Mouse (Mus musculus) heart, embryonic 15.5 days (tissue): ENCODE data around the gene H13. TPM values are rescaled to one million over a fixed set of nuclear protein-coding genes. Genes with fewer than 3 reads are reported as not detected.

Source experiments
- ATAC-seq: fragments of 200-750 bp; cut with Nextera tagmentation; replicated peaks from 2 replicates; pipeline ENCODE4 v1.8.0; 2017; ENCODE audit warnings: low read depth, moderate TSS enrichment; ENCODE audit not compliant: insufficient number of reproducible peaks, insufficient read depth, low FRiP score
- H3K27ac ChIP-seq: fragments of 300-500 bp; sonication (generic); 2 replicates; pipeline ENCODE4 v1.5.1; 2015; ENCODE audit warnings: mild to moderate bottlenecking, inconsistent platforms
- H3K27me3 ChIP-seq: fragments of 300-500 bp; sonication (generic); 2 replicates; pipeline ENCODE4 v1.6.1; 2015; ENCODE audit warnings: inconsistent platforms
- H3K36me3 ChIP-seq: fragments of 300-500 bp; sonication (generic); 2 replicates; pipeline ENCODE4 v1.6.1; 2015; ENCODE audit warnings: mild to moderate bottlenecking, inconsistent platforms
- H3K4me1 ChIP-seq: fragments of 300-500 bp; sonication (generic); replicated peaks from 2 replicates; pipeline ENCODE4 v1.6.1; 2015; ENCODE audit warnings: inconsistent platforms
- H3K4me2 ChIP-seq: fragments of 300-500 bp; sonication (generic); 2 replicates; pipeline ENCODE4 v1.6.1; 2015; ENCODE audit warnings: inconsistent platforms, mild to moderate bottlenecking, moderate library complexity
- H3K4me3 ChIP-seq: fragments of 300-500 bp; sonication (generic); 2 replicates; pipeline ENCODE4 v1.5.1; 2015; ENCODE audit warnings: mild to moderate bottlenecking, inconsistent platforms
- H3K9ac ChIP-seq: fragments of 300-500 bp; sonication (generic); 2 replicates; pipeline ENCODE4 v1.6.1; 2015; ENCODE audit warnings: mild to moderate bottlenecking, inconsistent platforms
- H3K9me3 ChIP-seq: fragments of 300-500 bp; sonication (generic); replicated peaks from 2 replicates; pipeline ENCODE4 v1.6.1; 2016; ENCODE audit warnings: inconsistent platforms
- WGBS: fragments of 180-500 bp; shearing (Covaris S2); methylation state at CpG from one replicate; pipeline ENCODE4 v1.1.7; 2015; ENCODE audit warnings: mixed read lengths; 5-methylcytosine and 5-hydroxymethylcytosine counted together
- polyA plus RNA-seq: library from polyadenylated mRNA; unstranded; fragments of >200 nt; fragmentation: Nextera tagmentation; extraction: Ambion mirVana; gene quantifications from 2 replicates; pipeline ENCODE4 v1.2.1, GENCODE M21; 2015

The H13 gene
- polyA plus RNA-seq, 1 experiment from 2014 or later = 70.6 TPM

- Histone ChIP-seq H3K27me3 (no peaks in the 10 kb centered on the region), H3K9ac (no peak overlapping the region), H3K4me1 (peaks cover 11% of the 10 kb centered on the region; the same call in 1 of the 2 replicates), H3K36me3 (peaks cover 86% of the 10 kb centered on the region), H3K27ac (peak overlapping the region; percentile 63), H3K9me3 (no peaks in the 10 kb centered on the region), H3K4me3 (peak overlapping the region; percentile 52), H3K4me2 (peak overlapping the region; percentile 48)
- no peak for ATAC-seq
- 50% methylated on average over 12 of the region's 12 CpGs for WGBS
These were observed 17.1 kb downstream of the H13 start for GRCm38 (mm10) chr2:152686399-152686798.

- Histone ChIP-seq H3K27ac (peak within 1 kb of the TSS; percentile 63), H3K36me3 (peaks cover 82% of the 10 kb centered on the region), H3K4me2 (peak within 1 kb of the TSS; percentile 62), H3K27me3 (no peaks in the 10 kb centered on the region), H3K4me3 (peak within 1 kb of the TSS; percentile 52), H3K9me3 (no peaks in the 10 kb centered on the region), H3K9ac (peak within 1 kb of the TSS; percentile 34), H3K4me1 (peaks cover 13% of the 10 kb centered on the region; the same call in 1 of the 2 replicates)
- 43% methylated on average over 45 of the region's 45 CpGs for WGBS
- ATAC-seq = peak; percentile 90
These were observed 17.6 kb downstream of the H13 start, which contains the start of gene Mcts2 for GRCm38 (mm10) chr2:152686806-152687267. Gene Mcts2 (plus strand): TSS chr2:152687035.

- H3K9me3 ChIP-seq = no peaks in the 10 kb centered on the region
- no peak overlapping the region for H3K4me3 ChIP-seq
- 71% methylated on average over 7 of the region's 7 CpGs for WGBS
- H3K27me3 ChIP-seq = no peaks in the 10 kb centered on the region
- H3K4me1 ChIP-seq = peaks cover 24% of the 10 kb centered on the region; the same call in 1 of the 2 replicates
- no peak for ATAC-seq
- H3K4me2 ChIP-seq = no peak overlapping the region
- no peak overlapping the region for H3K27ac ChIP-seq
- H3K9ac ChIP-seq = no peak overlapping the region
- H3K36me3 ChIP-seq = peaks cover 49% of the 10 kb centered on the region
These were observed 22.4 kb downstream of the H13 start for GRCm38 (mm10) chr2:152691564-152692217.

DNA sequence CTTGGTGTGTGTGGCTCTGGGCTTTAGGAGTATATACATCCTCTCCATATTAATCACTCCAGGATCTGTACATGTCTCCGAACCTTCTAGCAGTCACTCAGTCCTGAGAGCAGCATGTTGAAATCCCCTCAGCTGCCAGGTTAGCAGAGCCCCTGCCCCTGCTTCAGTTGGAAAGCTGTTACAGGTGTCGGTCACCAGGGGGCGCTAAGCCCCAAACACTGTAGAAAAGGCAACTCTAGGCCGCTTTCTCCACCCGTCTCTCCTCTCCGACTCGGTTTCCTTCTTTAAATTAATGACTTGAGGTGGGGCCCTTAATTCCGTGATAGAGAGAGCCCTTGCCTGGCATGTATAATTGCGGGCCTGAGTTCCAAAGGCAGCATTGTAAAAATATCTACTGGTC lies 24.0 kb downstream of the H13 start:
- peak overlapping the region; percentile 2; the same call in 1 of the 2 replicates for H3K27ac ChIP-seq

DNA sequence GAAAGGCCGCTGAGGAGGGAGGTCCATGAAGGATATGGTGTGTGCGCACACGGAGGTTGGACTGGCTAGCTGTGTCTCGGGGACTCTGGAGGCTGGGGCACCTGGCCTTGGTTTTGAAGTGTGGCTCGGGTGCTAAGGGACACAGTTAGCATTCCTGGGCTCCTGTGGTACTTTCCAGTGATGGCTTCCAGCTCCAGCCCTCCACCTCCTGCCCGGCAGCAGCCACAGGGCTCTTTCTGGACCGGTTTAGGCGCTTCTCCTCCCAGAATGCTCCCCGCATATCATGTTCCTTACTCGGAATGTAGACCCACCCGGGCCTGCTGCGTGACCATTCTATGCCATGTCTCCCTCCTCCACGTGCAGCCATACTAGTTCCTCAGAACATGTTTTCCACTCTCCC lies 24.5 kb downstream of the H13 start:
- Histone ChIP-seq H3K27ac (peak overlapping the region; percentile 2; the same call in 1 of the 2 replicates), H3K9me3 (no peaks in the 10 kb centered on the region), H3K4me2 (peak overlapping the region; percentile 38; the same call in 1 of the 2 replicates), H3K9ac (0 out of 2 replicates have a peak overlapping the region, but pooled peaks have one; percentile 5), H3K27me3 (no peaks in the 10 kb centered on the region), H3K36me3 (peaks cover 50% of the 10 kb centered on the region), H3K4me3 (no peak overlapping the region), H3K4me1 (peaks cover 19% of the 10 kb centered on the region)
- ATAC-seq = no peak
- 82% methylated on average over 13 of the region's 13 CpGs for WGBS

More for the DNA sequence above, 24.0 kb downstream of the H13 start:
- Histone ChIP-seq H3K4me2 (peak overlapping the region; percentile 38), H3K4me1 (peaks cover 18% of the 10 kb centered on the region), H3K9ac (0 out of 2 replicates have a peak overlapping the region, but pooled peaks have one; percentile 5), H3K9me3 (no peaks in the 10 kb centered on the region), H3K4me3 (no peak overlapping the region), H3K36me3 (peaks cover 46% of the 10 kb centered on the region), H3K27me3 (no peaks in the 10 kb centered on the region)
- ATAC-seq = no peak
- 11% methylated on average over 9 of the region's 9 CpGs for WGBS

DNA sequence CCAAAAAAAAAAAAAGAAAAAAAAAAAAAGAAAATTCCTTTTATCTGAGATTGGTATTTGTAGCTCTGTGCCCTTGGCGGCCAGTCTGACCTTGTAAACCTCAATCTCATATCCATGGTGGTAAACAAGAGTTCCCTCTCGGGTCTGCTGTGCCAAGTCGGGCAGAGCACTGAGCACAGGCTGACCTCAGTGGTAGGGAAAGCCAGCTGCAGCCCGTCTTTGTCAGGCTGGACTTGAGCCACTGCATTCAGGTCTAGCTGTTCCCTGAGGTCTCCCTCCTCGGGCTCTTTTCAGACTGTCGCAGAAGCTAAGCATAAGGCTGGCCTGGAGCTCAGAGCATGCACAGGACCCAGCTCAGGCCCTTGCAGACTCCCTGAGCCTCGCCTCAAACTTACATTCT lies 25.4 kb downstream of the H13 start:
- H3K9me3 ChIP-seq = no peaks in the 10 kb centered on the region
- 48% methylated on average over 7 of the region's 7 CpGs for WGBS
- peaks cover 23% of the 10 kb centered on the region for H3K4me1 ChIP-seq
- H3K27ac ChIP-seq = peak overlapping the region; percentile 32
- peaks cover 44% of the 10 kb centered on the region for H3K36me3 ChIP-seq
- H3K4me2 ChIP-seq = no peak overlapping the region
- no peak overlapping the region for H3K4me3 ChIP-seq
- H3K9ac ChIP-seq = peak overlapping the region; percentile 9; the same call in 1 of the 2 replicates
- H3K27me3 ChIP-seq = no peaks in the 10 kb centered on the region
- no peak for ATAC-seq

GRCm38 (mm10) chr2:152696016-152696415 lies 26.8 kb downstream of the H13 start:
- Histone ChIP-seq H3K27ac (no peak overlapping the region), H3K4me3 (no peak overlapping the region), H3K27me3 (no peaks in the 10 kb centered on the region), H3K4me2 (no peak overlapping the region), H3K9ac (peak overlapping the region; percentile 35; the same call in 1 of the 2 replicates), H3K4me1 (peaks cover 23% of the 10 kb centered on the region), H3K36me3 (peaks cover 51% of the 10 kb centered on the region), H3K9me3 (no peaks in the 10 kb centered on the region)
- WGBS = 70% methylated on average over 10 of the region's 10 CpGs
- ATAC-seq = no peak

- Histone ChIP-seq H3K9ac (peak overlapping the region; percentile 35), H3K4me2 (no peak overlapping the region), H3K9me3 (no peaks in the 10 kb centered on the region), H3K36me3 (peaks cover 57% of the 10 kb centered on the region), H3K27ac (peak overlapping the region; percentile 32), H3K4me3 (no peak overlapping the region), H3K4me1 (peaks cover 22% of the 10 kb centered on the region), H3K27me3 (no peaks in the 10 kb centered on the region)
- ATAC-seq = peak; percentile 58
- 40% methylated on average over 20 of the region's 20 CpGs for WGBS
These were observed 27.4 kb downstream of the H13 start for GRCm38 (mm10) chr2:152696476-152697164.

- Histone ChIP-seq H3K36me3 (peaks cover 82% of the 10 kb centered on the region), H3K4me1 (peaks cover 10% of the 10 kb centered on the region), H3K4me3 (no peak overlapping the region), H3K27me3 (no peaks in the 10 kb centered on the region), H3K9ac (no peak overlapping the region), H3K27ac (no peak overlapping the region), H3K4me2 (no peak overlapping the region), H3K9me3 (no peaks in the 10 kb centered on the region)
- no peak for ATAC-seq
- WGBS = 95% methylated on average over 10 of the region's 10 CpGs
These were observed 30.9 kb downstream of the H13 start for GRCm38 (mm10) chr2:152700138-152700537.

GRCm38 (mm10) chr2:152700725-152701124 lies 31.5 kb downstream of the H13 start:
- Histone ChIP-seq H3K4me1 (peaks cover 10% of the 10 kb centered on the region), H3K36me3 (peaks cover 78% of the 10 kb centered on the region), H3K27me3 (no peaks in the 10 kb centered on the region), H3K9me3 (no peaks in the 10 kb centered on the region), H3K4me3 (no peak overlapping the region), H3K9ac (no peak overlapping the region), H3K27ac (no peak overlapping the region), H3K4me2 (no peak overlapping the region)
- ATAC-seq = no peak
- 85% methylated on average over 8 of the region's 8 CpGs for WGBS

DNA sequence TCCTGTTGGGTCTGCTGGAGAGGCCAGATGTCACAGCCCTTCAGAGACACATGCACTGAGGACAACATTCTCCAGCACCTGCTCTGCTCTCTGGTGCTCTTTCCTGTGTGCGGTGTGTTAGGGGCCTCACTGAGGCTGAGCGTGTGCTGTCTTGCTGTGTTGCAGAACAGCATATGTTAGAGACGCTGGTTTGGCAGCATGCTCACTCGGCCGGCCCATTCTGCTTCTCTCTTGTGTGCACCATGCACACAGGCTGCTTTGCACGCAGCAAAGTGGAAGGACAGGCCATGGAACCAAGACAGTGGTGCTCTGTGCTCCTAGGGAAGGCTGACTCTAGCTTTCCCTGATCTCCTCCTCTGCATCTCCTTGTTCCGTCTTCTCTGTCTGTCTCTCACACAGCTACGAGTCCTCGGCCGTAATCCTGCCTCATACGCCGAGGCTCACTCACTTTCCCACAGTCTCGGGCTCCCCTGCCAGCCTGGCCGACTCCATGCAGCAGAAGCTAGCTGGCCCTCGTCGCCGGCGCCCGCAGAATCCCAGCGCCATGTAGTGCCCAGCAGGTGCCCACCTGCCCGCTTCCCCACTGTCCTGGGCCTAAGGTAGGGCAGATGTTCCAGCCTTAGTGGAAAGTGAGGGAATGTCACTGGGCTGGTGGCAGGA lies 34.5 kb downstream of the H13 start:
- Histone ChIP-seq H3K4me1 (peaks cover 32% of the 10 kb centered on the region), H3K27me3 (no peaks in the 10 kb centered on the region), H3K36me3 (peaks cover 56% of the 10 kb centered on the region), H3K9me3 (no peaks in the 10 kb centered on the region), H3K9ac (no peak overlapping the region), H3K4me3 (no peak overlapping the region), H3K27ac (no peak overlapping the region), H3K4me2 (no peak overlapping the region)
- WGBS = 89% methylated on average over 21 of the region's 21 CpGs
- ATAC-seq = no peak
